Comparison of ENCODE assay signal across 12 mouse cellular contexts in the genomic region with DNA sequence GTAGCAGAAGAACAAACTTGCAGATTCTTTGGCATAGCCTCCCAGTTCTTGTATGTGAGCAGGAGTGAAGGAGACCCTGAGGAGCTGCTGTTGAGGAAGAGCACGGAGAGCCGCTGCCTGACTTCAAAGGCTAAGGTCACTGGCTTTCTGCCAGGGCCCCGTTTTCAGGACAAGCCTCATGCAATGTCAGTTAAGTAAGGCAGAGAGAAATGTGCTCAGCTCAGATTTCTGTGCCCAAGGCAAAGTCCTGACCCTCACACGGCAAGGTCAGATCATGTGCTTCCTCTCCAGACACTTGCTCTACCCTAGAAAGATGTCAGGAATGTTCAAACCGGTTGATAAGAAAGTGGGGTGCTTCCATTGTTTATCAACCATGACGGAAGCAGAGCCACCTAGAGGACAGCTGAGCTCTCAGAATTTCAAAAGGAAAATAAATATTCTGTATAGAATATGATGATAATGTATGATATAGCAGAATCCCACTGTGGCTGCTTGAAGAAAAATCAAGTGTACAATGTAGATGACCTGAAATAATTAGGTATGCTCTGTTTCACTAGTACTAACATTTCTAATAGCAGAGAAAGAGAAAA. TPM values are rescaled to one million over a fixed set of nuclear protein-coding genes. Genes with fewer than 3 reads are reported as not detected.
DNase-seq lines count a peak whose midpoint lies in the region; ATAC-seq lines count a peak whose summit lies in the region.
"Had no signal": no experiment of that assay in that cellular context is flagged by ENCODE, and none has a peak within 500 bp of the region (broad histone marks: within the 10 kb centered on the region; RNA-seq: fewer than 3 reads in every experiment).

No protein-coding gene starts in this region.

- no peak overlapping the region for H3K4me3 ChIP-seq in kidney, embryonic 15.5 days (replicated peaks)
- H3K4me3 ChIP-seq: erythroblast, embryonic 14.5 days; liver, embryonic 13.5 days had no signal

- no peak overlapping the region for H3K27ac ChIP-seq in kidney, embryonic 15.5 days
- H3K27ac ChIP-seq: liver, embryonic 13.5 days had no signal

- DNase-seq in kidney, adult 11 months: peak; percentile 34
- peak; percentile 60 to 73 for DNase-seq in adrenal gland, adult 18-20 months (ENCODE audit: low spot score in 2 of 2)
- peak; percentile 80 for DNase-seq in adrenal gland, postnatal 25 days
- DNase-seq in heart, postnatal 4 days: peak; percentile 58
- DNase-seq in spleen, postnatal 36 days (ENCODE audit: low spot score in 2 of 2): no peak
- no peak for DNase-seq in cerebellum, adult 11 months
- DNase-seq: liver, embryonic 13.5 days; right cerebral cortex, adult 18-20 months; thymus, postnatal 4 days had no signal

- no peak for ATAC-seq in kidney, embryonic 15.5 days (replicated peaks; ENCODE audit: low FRiP score)
- ATAC-seq in erythroblast, adult 5-6 weeks (replicated peaks; ENCODE audit: low FRiP score, poor library complexity, severe bottlenecking): no peak

- no peaks in the 10 kb centered on the region for H3K9me3 ChIP-seq in kidney, embryonic 15.5 days (replicated peaks)
- H3K9me3 ChIP-seq: liver, embryonic 13.5 days had no signal

- H3K4me1 ChIP-seq in kidney, embryonic 15.5 days: peaks cover 5% of the 10 kb centered on the region; the same call in 1 of the 2 replicates

- 20% methylated on average over 6 of the region's 6 CpGs for WGBS in kidney, embryonic 15.5 days

- H3K4me2 ChIP-seq in kidney, embryonic 15.5 days: no peak overlapping the region
- H3K4me2 ChIP-seq: liver, embryonic 13.5 days had no signal

- H3K36me3 ChIP-seq in kidney, embryonic 15.5 days: peaks cover 92% of the 10 kb centered on the region

- no peak overlapping the region for H3K9ac ChIP-seq in kidney, embryonic 15.5 days
- H3K9ac ChIP-seq: liver, embryonic 13.5 days had no signal

- no peaks in the 10 kb centered on the region for H3K27me3 ChIP-seq in kidney, embryonic 15.5 days
- H3K27me3 ChIP-seq: liver, embryonic 13.5 days had no signal

RNA-seq across cellular contexts. Expression of a gene that starts 40.0 kb away (rescaled TPM):
- polyA plus RNA-seq in kidney, embryonic 15.5 days (2015; fragmentation: Nextera tagmentation; extraction: Ambion mirVana): 1.1 TPM in 2 replicates
- total RNA-seq in adrenal gland, adult 18-20 months (2021): 1 to 10 TPM; 1.2 to 4.4 TPM
- total RNA-seq in adrenal gland, postnatal 25 days (2021): 3.7 and 4.9 TPM in 2 replicates
- 1 to 10 TPM; 4.8 to 4.9 TPM for total RNA-seq in heart, postnatal 4 days (2021)
- total RNA-seq in erythroblast, adult 5-6 weeks (2015; ENCODE audit: low replicate concordance): not detected in 2 replicates
- total RNA-seq in erythroblast, adult 5-6 weeks (2017; ENCODE audit: low replicate concordance): 0.84 TPM in 1 of 2 replicates, not detected in the other

Comparison
In these comparisons a context has a peak if more than half of its experiments do, and no peak if none do; other contexts are left out.
1. DNase-seq: peak in kidney, adult 11 months (single experiment), adrenal gland, adult 18-20 months (2 of 2), adrenal gland, postnatal 25 days (single experiment) and heart, postnatal 4 days (single experiment); none in spleen, postnatal 36 days (0 of 2) and cerebellum, adult 11 months (single experiment).